Mouse (Mus musculus): ENCODE results near the gene Pdcd1.

GRCm38 (mm10) chr1:94080718-94081117 lies 28.4 kb upstream of the Pdcd1 start:
- TF ChIP-seq TAL1 (IDR thresholded peaks at IDR 0.05; ENCODE audit: low read length) (no peak), GATA1 (IDR thresholded peaks at IDR 0.05; ENCODE audit: low read length) (no peak)
